Comparison of ENCODE assay signal across 8 mouse cellular contexts in genomic region chr2:106973332-106973958, GRCm38 (mm10). TPM values are rescaled to one million over a fixed set of nuclear protein-coding genes. Genes with fewer than 3 reads are reported as not detected.
DNase-seq lines count a peak whose midpoint lies in the region; ATAC-seq lines count a peak whose summit lies in the region.

No protein-coding gene starts in this region.

- no peaks in the 10 kb centered on the region for H3K9me3 ChIP-seq in forebrain, embryonic 11.5 days (ENCODE audit: control insufficient read depth, low read length)
- no peaks in the 10 kb centered on the region for H3K9me3 ChIP-seq in liver, embryonic 11.5 days (ENCODE audit: control insufficient read depth, low read length)

- WGBS in forebrain, embryonic 11.5 days: 67% methylated on average over 17 of the region's 17 CpGs
- 54% methylated on average over 17 of the region's 17 CpGs for WGBS in liver, embryonic 11.5 days

- peak overlapping the region; percentile 94 for H3K9ac ChIP-seq in forebrain, embryonic 11.5 days (ENCODE audit: low read length)
- H3K9ac ChIP-seq in liver, embryonic 11.5 days (ENCODE audit: low read depth, low read length): peak overlapping the region; percentile 95

- H3K36me3 ChIP-seq in forebrain, embryonic 11.5 days (ENCODE audit: control insufficient read depth, insufficient read depth, low read length): peaks cover 3% of the 10 kb centered on the region; the same call in 1 of the 2 replicates
- 0 out of 2 replicates have a peak, but pooled peaks cover 1% of the 10 kb centered on the region for H3K36me3 ChIP-seq in liver, embryonic 11.5 days (ENCODE audit: control insufficient read depth, insufficient read depth, low read length)

- H3K4me2 ChIP-seq in forebrain, embryonic 11.5 days (ENCODE audit: low read depth, low read length, severe bottlenecking): peak overlapping the region; percentile 64
- H3K4me2 ChIP-seq in liver, embryonic 11.5 days: peak overlapping the region; percentile 72

- peak; percentile 24 for DNase-seq in cerebellum, adult 9-11 months
- peak; percentile 47 for DNase-seq in A20 (ENCODE audit: low read depth, low spot score)
- DNase-seq in forebrain, embryonic 11.5 days (ENCODE audit: low spot score): no peak
- no peak for DNase-seq in liver, embryonic 11.5 days (ENCODE audit: low spot score)
- no peak for DNase-seq in ovary, postnatal 36 days (ENCODE audit: low spot score)
- DNase-seq in urinary bladder, postnatal 4 days (ENCODE audit: low spot score in 2 of 2): no peak

- H3K4me1 ChIP-seq in forebrain, embryonic 11.5 days (replicated peaks; ENCODE audit: control insufficient read depth, insufficient read depth, low read length): peaks cover 4% of the 10 kb centered on the region; the same call in 1 of the 2 replicates
- no peaks in the 10 kb centered on the region; the same call in 1 of the 2 replicates for H3K4me1 ChIP-seq in liver, embryonic 11.5 days (replicated peaks; ENCODE audit: control insufficient read depth, insufficient read depth, low read length)

- no peak overlapping the region for H3K27ac ChIP-seq in forebrain, embryonic 11.5 days (ENCODE audit: low read depth, low read length)
- H3K27ac ChIP-seq in liver, embryonic 11.5 days (ENCODE audit: low read depth, low read length): no peak overlapping the region

- H3K4me3 ChIP-seq in forebrain, embryonic 11.5 days (ENCODE audit: low read depth, low read length): peak overlapping the region; percentile 78
- H3K4me3 ChIP-seq in liver, embryonic 11.5 days (ENCODE audit: low read depth, low read length): peak overlapping the region; percentile 85

- no peaks in the 10 kb centered on the region for H3K27me3 ChIP-seq in forebrain, embryonic 11.5 days (ENCODE audit: control insufficient read depth, insufficient read depth, low read length)
- H3K27me3 ChIP-seq in liver, embryonic 11.5 days (replicated peaks; ENCODE audit: control insufficient read depth, insufficient read depth, low read length): no peaks in the 10 kb centered on the region

- no peak for ATAC-seq in cerebellum, adult (ENCODE audit: insufficient number of reproducible peaks, low FRiP score, low TSS enrichment)
- peak; percentile 11; the same call in 1 of the 2 replicates for ATAC-seq in forebrain, embryonic 11.5 days (replicated peaks; ENCODE audit: low FRiP score)
- no peak for ATAC-seq in liver, embryonic 11.5 days (replicated peaks; ENCODE audit: low FRiP score)
- no peak for ATAC-seq in megakaryocyte progenitor cell, adult 5-6 weeks (replicated peaks; ENCODE audit: poor library complexity)

RNA-seq across cellular contexts. Expression of gene Arl14ep, which starts 0.8 kb away (rescaled TPM):
- 58.1 and 61.3 TPM in 2 replicates for polyA plus RNA-seq in forebrain, embryonic 11.5 days (2014; fragmentation: Nextera tagmentation; extraction: Ambion mirVana)
- polyA plus RNA-seq in liver, embryonic 11.5 days (2014; fragmentation: Nextera tagmentation; extraction: Ambion mirVana): 28.4 and 30.6 TPM in 2 replicates
- 31.8 and 33.7 TPM in 2 replicates for total RNA-seq in megakaryocyte progenitor cell, adult 5-6 weeks (2015)
- total RNA-seq in megakaryocyte progenitor cell, adult 5-6 weeks (2017): 33.2 and 33.3 TPM in 2 replicates

Comparison
In these comparisons a context has a peak if more than half of its experiments do, and no peak if none do; other contexts are left out.
1. DNase-seq: peak in cerebellum, adult 9-11 months (single experiment) and A20 (single experiment); none in forebrain, embryonic 11.5 days (single experiment), liver, embryonic 11.5 days (single experiment), ovary, postnatal 36 days (single experiment) and urinary bladder, postnatal 4 days (0 of 2).